Mouse (Mus musculus): Measurements from ENCODE around the gene Eef2.
"Not testable (repeated sequence)": the region's sequence is repeated elsewhere in the genome, so short reads cannot be mapped to it uniquely, and the experiment has no call there.

Eef2 gene

GRCm38 (mm10) chr10:81146296-81146695 is 30.1 kb upstream of the Eef2 start:
- no peak for DNase-seq (ENCODE audit: low spot score)

- no peak for DNase-seq (ENCODE audit: low spot score)
Measured at GRCm38 (mm10) chr10:81151261-81151660, 25.2 kb upstream of the Eef2 start.

GRCm38 (mm10) chr10:81152609-81153008 is 23.8 kb upstream of the Eef2 start:
- no peak for DNase-seq (ENCODE audit: low spot score)

GRCm38 (mm10) chr10:81154313-81154712 is 22.1 kb upstream of the Eef2 start:
- no peak for DNase-seq (ENCODE audit: low spot score)

GRCm38 (mm10) chr10:81154736-81155135 is 21.7 kb upstream of the Eef2 start:
- DNase-seq (ENCODE audit: low spot score): no peak

GRCm38 (mm10) chr10:81161602-81162317 is 14.7 kb upstream of the Eef2 start:
- peak; percentile 68 for DNase-seq (ENCODE audit: low spot score)

- no peak for DNase-seq (ENCODE audit: low spot score)
Measured at GRCm38 (mm10) chr10:81162318-81162652, 14.1 kb upstream of the Eef2 start.

GRCm38 (mm10) chr10:81165118-81165517 is 11.3 kb upstream of the Eef2 start:
- DNase-seq (ENCODE audit: low spot score): no peak

- DNase-seq (ENCODE audit: low spot score): peak; percentile 100
Measured at GRCm38 (mm10) chr10:81167200-81168086, 9.0 kb upstream of the Eef2 start, which contains the start of gene Pias4. Gene Pias4, minus strand, starts transcription at chr10:81167923.

- no peak for DNase-seq (ENCODE audit: low spot score)
Measured at GRCm38 (mm10) chr10:81168087-81168431, 8.4 kb upstream of the Eef2 start.

- DNase-seq (ENCODE audit: low spot score): peak; percentile 79
Measured at GRCm38 (mm10) chr10:81168521-81169244, 7.7 kb upstream of the Eef2 start.

- not testable (repeated sequence) for DNase-seq (ENCODE audit: low spot score)
Measured at GRCm38 (mm10) chr10:81169411-81169900, 7.0 kb upstream of the Eef2 start.

- peak; percentile 74 for DNase-seq (ENCODE audit: low spot score)
Measured at GRCm38 (mm10) chr10:81173132-81173531, 3.3 kb upstream of the Eef2 start.

- peak; percentile 79 for DNase-seq (ENCODE audit: low spot score)
Measured at GRCm38 (mm10) chr10:81174617-81175344, 1.6 kb upstream of the Eef2 start.

- DNase-seq (ENCODE audit: low spot score): not testable (repeated sequence)
Measured at GRCm38 (mm10) chr10:81175345-81175701, 1.1 kb upstream of the Eef2 start.

- DNase-seq (ENCODE audit: low spot score): no peak
Measured at GRCm38 (mm10) chr10:81175936-81176465, 430 bp upstream of the Eef2 start.

- no peak for DNase-seq (ENCODE audit: low spot score)
Measured at GRCm38 (mm10) chr10:81177491-81177925, 1.1 kb downstream of the Eef2 start.

GRCm38 (mm10) chr10:81177958-81178712 is 1.7 kb downstream of the Eef2 start:
- DNase-seq (ENCODE audit: low spot score): no peak

GRCm38 (mm10) chr10:81178927-81179326 is 2.5 kb downstream of the Eef2 start:
- no peak for DNase-seq (ENCODE audit: low spot score)

GRCm38 (mm10) chr10:81179451-81180342 is 3.3 kb downstream of the Eef2 start:
- no peak for DNase-seq (ENCODE audit: low spot score)

Data from spleen, adult 12 weeks (tissue).